Mouse (Mus musculus): ENCODE measurements around the gene Fastkd5.
"Not testable (repeated sequence)": the region's sequence is repeated elsewhere in the genome, so short reads cannot be mapped to it uniquely, and the experiment has no call there.

The Fastkd5 gene

GRCm38 (mm10) chr2:130577021-130577420 is 52.8 kb downstream of the Fastkd5 start:
- DNase-seq (ENCODE audit: low spot score), result no peak

GRCm38 (mm10) chr2:130576564-130576963 is 53.3 kb downstream of the Fastkd5 start:
- DNase-seq (ENCODE audit: low spot score), result not testable (repeated sequence)

GRCm38 (mm10) chr2:130575873-130576272 is 54.0 kb downstream of the Fastkd5 start, which contains the start of gene Oxt:
Gene Oxt, plus strand, starts transcription at chr2:130576173.
- no peak for DNase-seq (ENCODE audit: low spot score)

- no peak for DNase-seq (ENCODE audit: low spot score)
Measured at GRCm38 (mm10) chr2:130574960-130575359, 54.9 kb downstream of the Fastkd5 start.

- no peak for DNase-seq (ENCODE audit: low spot score)
Measured at GRCm38 (mm10) chr2:130569926-130570325, 59.9 kb downstream of the Fastkd5 start.

- no peak for DNase-seq (ENCODE audit: low spot score)
Measured at GRCm38 (mm10) chr2:130568921-130569320, 60.9 kb downstream of the Fastkd5 start.

GRCm38 (mm10) chr2:130564983-130565382 is 64.8 kb downstream of the Fastkd5 start:
- DNase-seq (ENCODE audit: low spot score), result no peak

- peak; percentile 26 for DNase-seq (ENCODE audit: low spot score)
Measured at GRCm38 (mm10) chr2:130564063-130564462, 65.8 kb downstream of the Fastkd5 start.

All from testis, postnatal 14 days (tissue).